Mouse (Mus musculus) heart, adult 18-20 months (tissue): ENCODE results near the gene Prss8. TPM values are rescaled to one million over a fixed set of nuclear protein-coding genes. Genes with fewer than 3 reads are reported as not detected.
A peak's percentile ranks its signal among the peaks of the same experiment; 100 is the strongest.
"Not testable (repeated sequence)": the region's sequence is repeated elsewhere in the genome, so short reads cannot be mapped to it uniquely, and the experiment has no call there.

Source experiments
- DNase-seq, 2 experiments: peaks; one replicate each; pipeline ENCODE4 v3.0.0; 2021 to 2022; ENCODE audit warnings: mixed read lengths in 1 of 2
- total RNA-seq, 2 experiments: library from RNA; stranded (reverse); gene quantifications; 2 replicates each; pipeline ENCODE4 v1.2.3; 2021

Prss8 gene
- total RNA-seq, 2 experiments from 2014 or later, result 0.26 TPM; not detected in 1

DNA sequence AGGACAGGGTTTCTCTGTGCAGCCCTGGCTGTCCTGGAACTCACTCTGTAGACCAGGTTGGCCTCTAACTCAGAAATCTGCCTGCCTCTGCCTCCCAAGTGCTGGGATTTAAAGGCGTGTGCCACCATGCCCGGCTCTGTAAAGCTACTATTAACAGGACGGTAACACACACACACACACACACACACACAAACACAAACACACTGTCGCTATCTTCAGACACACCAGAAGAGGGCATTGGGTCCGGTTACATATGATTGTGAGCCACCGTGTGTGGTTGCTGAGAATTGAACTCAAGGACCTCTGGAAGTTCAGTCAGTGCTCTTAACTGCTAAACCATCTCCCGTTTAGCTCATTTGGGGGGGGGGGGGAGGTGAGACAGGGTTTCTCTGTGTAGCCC, 34.0 kb downstream of the Prss8 start:
- DNase-seq, result not testable (repeated sequence)

DNA sequence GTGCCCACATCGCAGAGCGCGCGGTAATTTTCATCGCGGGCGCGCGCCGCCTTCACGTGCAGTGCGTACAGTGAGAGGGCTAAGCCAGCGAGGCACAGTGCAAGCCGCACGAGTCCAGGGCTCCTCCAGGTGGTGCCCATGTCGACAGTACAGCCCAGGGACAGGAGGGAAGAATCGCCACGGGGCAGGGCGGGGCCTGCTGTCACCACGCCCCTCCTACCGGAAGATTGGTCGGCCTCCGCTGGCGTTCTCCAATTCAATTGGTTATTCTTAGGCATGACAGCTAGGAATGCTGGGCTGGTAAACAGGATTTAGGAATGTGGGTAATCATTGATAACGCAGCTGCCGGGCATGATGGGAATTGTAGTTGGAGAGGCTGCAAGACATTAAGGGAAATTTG, 34.5 kb downstream of the Prss8 start, which contains the start of the genes Gm21974 and Vkorc1:
TSS of gene Gm21974 (minus strand) at position 13 of the 400 bp plus-strand sequence.
TSS of gene Vkorc1 (minus strand) at position 176 of the 400 bp plus-strand sequence.
- peak; percentile 97 to 98 for DNase-seq

GRCm38 (mm10) chr7:127894480-127894879, 35.4 kb downstream of the Prss8 start:
- no peak for DNase-seq

DNA sequence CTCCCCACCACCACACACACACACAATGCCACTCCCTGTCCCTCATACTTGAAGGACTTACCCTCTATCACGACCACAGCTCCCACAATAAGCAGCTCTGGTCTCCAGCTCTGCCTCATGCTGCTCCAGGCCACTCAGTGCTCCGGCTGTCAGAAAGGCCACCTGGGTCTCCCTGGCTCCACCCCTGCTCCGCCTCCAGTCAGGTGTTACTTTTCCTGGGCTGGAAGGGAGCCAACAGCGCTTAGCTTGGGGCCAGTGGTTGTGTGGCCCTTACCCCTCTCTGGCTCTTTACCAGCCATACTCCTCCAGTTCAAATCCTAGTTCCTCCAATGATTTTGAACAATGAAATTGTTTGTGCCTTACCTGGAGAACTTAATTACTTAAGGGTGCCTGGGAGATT, 39.1 kb downstream of the Prss8 start, which contains the start of gene Prss53:
TSS of gene Prss53 (minus strand) at position 173 of the 400 bp plus-strand sequence.
- DNase-seq, result no peak

DNA sequence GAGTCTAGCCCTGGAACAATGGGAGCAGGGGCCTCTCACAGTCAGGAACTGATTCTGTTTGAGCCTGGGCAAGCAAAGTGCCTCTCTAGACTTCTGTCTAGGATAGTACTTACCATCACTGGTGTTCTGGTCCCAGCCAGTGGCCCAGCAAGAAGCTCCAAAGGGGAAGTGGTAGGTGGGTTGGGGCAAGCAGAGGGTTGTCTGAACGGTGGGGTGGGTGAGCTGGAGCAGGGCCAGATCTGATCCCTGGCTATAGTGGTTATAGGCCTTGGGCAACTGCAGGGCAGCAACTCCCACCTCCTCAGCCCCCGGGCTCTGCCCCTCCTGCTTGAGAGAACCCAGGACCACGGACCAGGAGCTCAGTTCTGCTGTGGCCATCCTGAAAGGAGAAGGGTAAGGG, 41.1 kb downstream of the Prss8 start:
- DNase-seq, result no peak

- no peak for DNase-seq
Measured at GRCm38 (mm10) chr7:127887781-127888180, 42.1 kb downstream of the Prss8 start.

- no peak for DNase-seq
Measured at GRCm38 (mm10) chr7:127887191-127887590, 42.7 kb downstream of the Prss8 start.

- DNase-seq, result no peak
Measured at GRCm38 (mm10) chr7:127886551-127886950, 43.4 kb downstream of the Prss8 start.

DNA sequence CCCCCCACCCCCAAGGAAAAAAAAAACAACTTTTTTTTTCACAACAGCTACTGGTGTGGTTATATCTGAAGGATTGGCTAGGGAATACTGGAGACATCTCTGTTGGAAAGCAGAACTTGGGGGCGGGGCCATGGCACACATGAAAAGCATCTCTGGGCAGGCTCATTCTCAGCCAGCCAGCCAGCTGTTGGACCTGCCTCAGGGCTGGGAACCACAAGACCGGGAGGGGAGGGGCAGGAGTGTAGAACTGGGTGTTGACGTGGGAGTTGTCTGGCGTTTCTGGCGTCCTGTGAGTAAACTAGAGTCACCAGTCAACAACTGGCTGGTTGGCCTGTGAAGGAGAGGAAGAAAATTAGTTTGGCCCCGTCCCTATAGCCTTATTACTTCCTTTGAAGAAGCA, 44.0 kb downstream of the Prss8 start:
- DNase-seq, result peak; percentile 84 to 88

GRCm38 (mm10) chr7:127880431-127880830, 49.5 kb downstream of the Prss8 start:
- DNase-seq, result no peak

GRCm38 (mm10) chr7:127879301-127879700, 50.6 kb downstream of the Prss8 start:
- no peak for DNase-seq

GRCm38 (mm10) chr7:127876467-127877348, 53.2 kb downstream of the Prss8 start, which contains the start of gene Zfp668:
Gene Zfp668, minus strand, starts transcription at chr7:127876828.
- peak; percentile 93 to 95 for DNase-seq

GRCm38 (mm10) chr7:127876041-127876466, 53.9 kb downstream of the Prss8 start, which contains the start of gene Zfp646:
Gene Zfp646, plus strand, starts transcription at chr7:127876221.
- DNase-seq, result peak; percentile 84 to 87

Other genes with a start within 250 kb of the Prss8 start
- 10 to 100 TPM; 34.1 to 35.4 TPM for gene Bcl7c, start 221.2 kb downstream of the Prss8 start, total RNA-seq
- 1 to 10 TPM; 8.8 to 9.7 TPM for gene Ctf1, start 217.4 kb downstream of the Prss8 start, total RNA-seq
- not detected for gene Ctf2, start 197.9 kb downstream of the Prss8 start, total RNA-seq
- 1 to 10 TPM; 3.3 to 4.0 TPM for gene Fbxl19, start 185.6 kb downstream of the Prss8 start, total RNA-seq
- 10 to 100 TPM; 20.5 to 26.4 TPM for gene Orai3, start 160.3 kb downstream of the Prss8 start, total RNA-seq
- gene Setd1a, start 153.4 kb downstream of the Prss8 start, total RNA-seq, result 10 to 100 TPM; 15.8 to 19.5 TPM
- 1 to 10 TPM; 2.5 to 2.6 TPM for gene Gm49388, start 144.5 kb downstream of the Prss8 start, total RNA-seq
- 10 to 100 TPM; 10.8 to 13.9 TPM for gene Hsd3b7, start 129.5 kb downstream of the Prss8 start, total RNA-seq
- gene Stx4a, start 105.8 kb downstream of the Prss8 start, total RNA-seq, result 10 to 100 TPM; 66.5 to 67.0 TPM
- under 1 TPM; 0.30 to 0.72 TPM for gene Stx1b, start 105.6 kb downstream of the Prss8 start, total RNA-seq
- 10 to 100 TPM; 16.7 to 17.9 TPM for gene Zfp646, start 53.9 kb downstream of the Prss8 start, total RNA-seq
- 1 to 10 TPM; 3.4 to 4.1 TPM for gene Zfp668, start 53.3 kb downstream of the Prss8 start, total RNA-seq
- 1 to 10 TPM in 1 of 2 experiments, under 1 TPM in 1; 0.52 to 1.3 TPM for gene Prss53, start 39.1 kb downstream of the Prss8 start, total RNA-seq
- under 1 TPM in 1 of 2 experiments, not detected in 1; 0.27 TPM for gene Gm21974, start 34.6 kb downstream of the Prss8 start, total RNA-seq
- 10 to 100 TPM; 19.3 to 20.8 TPM for gene Vkorc1, start 34.5 kb downstream of the Prss8 start, total RNA-seq
- gene Bckdk, start 26.0 kb downstream of the Prss8 start, total RNA-seq, result 100 to 1,000 TPM; 119 to 128 TPM
- gene Kat8, start 17.6 kb downstream of the Prss8 start, total RNA-seq, result 10 to 100 TPM; 14.1 to 14.6 TPM
- 1 to 10 TPM; 8.5 to 9.3 TPM for gene Prss36, start 16.6 kb upstream of the Prss8 start, total RNA-seq
- 100 to 1,000 TPM; 108 to 156 TPM for gene Fus, start 37.4 kb upstream of the Prss8 start, total RNA-seq
- gene Pycard, start 63.8 kb upstream of the Prss8 start, total RNA-seq, result 10 to 100 TPM in 1 of 2 experiments, 1 to 10 TPM in 1; 9.0 to 10.5 TPM
- gene Trim72, start 73.8 kb upstream of the Prss8 start, total RNA-seq, result 100 to 1,000 TPM; 279 to 317 TPM
- gene Itgam, start 132.5 kb upstream of the Prss8 start, total RNA-seq, result 1 to 10 TPM; 5.4 to 6.0 TPM
- gene Gm49368, start 132.6 kb upstream of the Prss8 start, total RNA-seq, result not detected
- under 1 TPM; 0.30 to 0.51 TPM for gene Itgax, start 199.4 kb upstream of the Prss8 start, total RNA-seq
- gene Itgad, start 224.3 kb upstream of the Prss8 start, total RNA-seq, result not detected